Mouse (Mus musculus) stomach, postnatal 0 days (tissue): ENCODE measurements around the gene Hspa12a. TPM values are rescaled to one million over a fixed set of nuclear protein-coding genes. Genes with fewer than 3 reads are reported as not detected.

Experiments
- ATAC-seq: fragments of 200-750 bp; cut with Nextera tagmentation; 2 replicates; pipeline ENCODE4 v1.8.0; 2017; ENCODE audit not compliant: low FRiP score, low TSS enrichment
- DNase-seq: peaks from one replicate; pipeline ENCODE4 v3.0.0-alpha.2; 2016; ENCODE audit warnings: low spot score
- H3K27ac ChIP-seq: fragments of 300-500 bp; sonication (generic); replicated peaks from 2 replicates; pipeline ENCODE4 v1.5.1; 2014; ENCODE audit warnings: mild to moderate bottlenecking, control low read depth
- H3K27me3 ChIP-seq: fragments of 300-500 bp; sonication (generic); 2 replicates; pipeline ENCODE4 v1.6.1; 2014; ENCODE audit warnings: low read length; ENCODE audit not compliant: control insufficient read depth, insufficient read depth
- H3K36me3 ChIP-seq: fragments of 300-500 bp; sonication (generic); 2 replicates; pipeline ENCODE4 v1.6.1; 2014; ENCODE audit warnings: low read length, mixed read lengths; ENCODE audit not compliant: control insufficient read depth, insufficient read depth
- H3K4me1 ChIP-seq: fragments of 300-500 bp; sonication (generic); replicated peaks from 2 replicates; pipeline ENCODE4 v1.6.1; 2014; ENCODE audit warnings: antibody characterized with exemption; ENCODE audit not compliant: control insufficient read depth, insufficient read depth
- H3K4me2 ChIP-seq: fragments of 300-500 bp; sonication (generic); replicated peaks from 2 replicates; pipeline ENCODE4 v1.6.1; 2014; ENCODE audit warnings: low read depth, mild to moderate bottlenecking, control low read depth, moderate library complexity
- H3K4me3 ChIP-seq: fragments of 300-500 bp; sonication (generic); 2 replicates; pipeline ENCODE4 v1.5.1; 2014; ENCODE audit warnings: low read depth, low read length, control low read depth
- H3K9ac ChIP-seq: fragments of 300-500 bp; sonication (generic); 2 replicates; pipeline ENCODE4 v1.6.1; 2014; ENCODE audit warnings: mild to moderate bottlenecking, low read length, control low read depth, mixed read lengths
- H3K9me3 ChIP-seq: fragments of 300-500 bp; sonication (generic); 2 replicates; pipeline ENCODE4 v1.6.1; 2016; ENCODE audit warnings: low read length; ENCODE audit not compliant: control insufficient read depth
- CTCF ChIP-seq: IDR thresholded peaks from 2 replicates; pipeline ENCODE4 v1.5.1; 2016; ENCODE audit warnings: antibody characterized with exemption, low read depth, mild to moderate bottlenecking, moderate library complexity
- EP300 ChIP-seq: optimal IDR thresholded peaks from 2 replicates; pipeline ENCODE3; 2016; ENCODE audit warnings: antibody characterized with exemption
- WGBS: fragments of 180-500 bp; shearing (Covaris S2); extraction: QIAGEN DNeasy Blood & Tissue Kit; methylation state at CpG from one replicate; pipeline ENCODE4 v1.1.7; 2014; 5-methylcytosine and 5-hydroxymethylcytosine counted together
- polyA plus RNA-seq: library from polyadenylated mRNA; unstranded; fragments of >200 nt; fragmentation: Nextera tagmentation; extraction: Ambion mirVana; gene quantifications from 2 replicates; pipeline ENCODE4 v1.2.1, GENCODE M21; 2015

Gene Hspa12a
- polyA plus RNA-seq, 1 experiment from 2014 or later = 2.5 TPM

DNA sequence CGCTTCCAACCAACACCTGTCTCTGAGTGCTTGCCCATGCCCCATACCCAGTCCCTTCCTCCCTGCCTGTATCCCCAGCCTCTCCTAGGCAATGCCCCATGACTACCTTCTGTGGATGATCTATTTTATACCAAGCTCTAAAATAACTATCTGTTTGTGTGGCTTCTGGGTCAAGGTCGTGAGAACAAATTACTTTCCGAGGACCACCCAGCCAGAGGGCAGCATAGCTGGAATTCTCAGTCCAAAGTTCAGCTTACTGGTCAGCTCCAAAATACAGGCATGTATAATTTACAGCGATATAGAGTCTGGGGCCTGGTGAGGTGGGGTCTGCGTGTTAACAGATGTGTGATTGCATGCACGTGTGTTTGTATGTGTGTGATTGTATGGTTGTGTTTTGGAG, 71.6 kb downstream of the Hspa12a start:
- Histone ChIP-seq H3K36me3 (no peaks in the 10 kb centered on the region), H3K9ac (no peak overlapping the region), H3K4me1 (no peaks in the 10 kb centered on the region), H3K4me2 (no peak overlapping the region), H3K27ac (no peak overlapping the region), H3K4me3 (no peak overlapping the region), H3K9me3 (no peaks in the 10 kb centered on the region), H3K27me3 (no peaks in the 10 kb centered on the region)
- DNase-seq = no peak
- TF ChIP-seq CTCF (no peak), EP300 (no peak)
- ATAC-seq = no peak
- 58% methylated on average over 6 of the region's 6 CpGs for WGBS

- H3K4me1 ChIP-seq = no peaks in the 10 kb centered on the region
- ATAC-seq = 0 out of 2 replicates have a peak, but pooled peaks have one; percentile 29
- H3K36me3 ChIP-seq = no peaks in the 10 kb centered on the region
- H3K27ac ChIP-seq = no peak overlapping the region
- H3K4me3 ChIP-seq = no peak overlapping the region
- H3K27me3 ChIP-seq = no peaks in the 10 kb centered on the region
- WGBS = 46% methylated on average over 4 of the region's 4 CpGs
- no peaks in the 10 kb centered on the region for H3K9me3 ChIP-seq
- no peak for DNase-seq
- TF ChIP-seq EP300 (no peak), CTCF (no peak)
- H3K9ac ChIP-seq = no peak overlapping the region
- H3K4me2 ChIP-seq = no peak overlapping the region
These were observed 76.8 kb downstream of the Hspa12a start for GRCm38 (mm10) chr19:58866651-58867050.

DNA sequence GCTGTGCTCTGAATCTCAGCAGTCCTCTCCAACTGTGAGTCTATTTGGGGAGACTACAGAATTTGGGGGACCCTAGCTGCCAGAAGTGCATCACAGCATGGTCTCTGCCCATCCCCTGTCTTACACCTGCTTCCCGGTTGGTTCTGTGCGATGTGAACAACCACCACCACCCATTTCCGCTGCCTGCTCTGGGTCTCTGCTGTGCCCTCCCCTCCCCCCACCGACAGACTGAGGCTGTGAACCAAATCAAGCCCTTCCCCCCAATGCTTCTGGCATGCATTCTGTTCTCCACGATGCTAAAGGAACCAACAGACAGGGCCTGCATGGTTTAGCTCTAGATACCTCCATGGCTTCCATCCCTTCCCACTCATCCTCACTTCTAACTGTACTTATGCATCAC, 78.2 kb downstream of the Hspa12a start:
- Histone ChIP-seq H3K9ac (no peak overlapping the region), H3K27me3 (no peaks in the 10 kb centered on the region), H3K4me1 (no peaks in the 10 kb centered on the region), H3K27ac (no peak overlapping the region), H3K4me2 (no peak overlapping the region), H3K9me3 (no peaks in the 10 kb centered on the region), H3K36me3 (no peaks in the 10 kb centered on the region), H3K4me3 (no peak overlapping the region)
- TF ChIP-seq CTCF (no peak), EP300 (no peak)
- 53% methylated on average over 5 of the region's 5 CpGs for WGBS
- no peak for ATAC-seq
- DNase-seq = no peak

- TF ChIP-seq EP300 (no peak), CTCF (no peak)
- 92% methylated on average over 1 of the region's 1 CpGs for WGBS
- H3K4me3 ChIP-seq = no peak overlapping the region
- no peaks in the 10 kb centered on the region for H3K4me1 ChIP-seq
- ATAC-seq (no peak), DNase-seq (no peak)
- H3K36me3 ChIP-seq = no peaks in the 10 kb centered on the region
- H3K9me3 ChIP-seq = no peaks in the 10 kb centered on the region
- no peak overlapping the region for H3K9ac ChIP-seq
- H3K27ac ChIP-seq = no peak overlapping the region
- no peaks in the 10 kb centered on the region for H3K27me3 ChIP-seq
- no peak overlapping the region for H3K4me2 ChIP-seq
These were observed 79.4 kb downstream of the Hspa12a start for GRCm38 (mm10) chr19:58864006-58864573.

DNA sequence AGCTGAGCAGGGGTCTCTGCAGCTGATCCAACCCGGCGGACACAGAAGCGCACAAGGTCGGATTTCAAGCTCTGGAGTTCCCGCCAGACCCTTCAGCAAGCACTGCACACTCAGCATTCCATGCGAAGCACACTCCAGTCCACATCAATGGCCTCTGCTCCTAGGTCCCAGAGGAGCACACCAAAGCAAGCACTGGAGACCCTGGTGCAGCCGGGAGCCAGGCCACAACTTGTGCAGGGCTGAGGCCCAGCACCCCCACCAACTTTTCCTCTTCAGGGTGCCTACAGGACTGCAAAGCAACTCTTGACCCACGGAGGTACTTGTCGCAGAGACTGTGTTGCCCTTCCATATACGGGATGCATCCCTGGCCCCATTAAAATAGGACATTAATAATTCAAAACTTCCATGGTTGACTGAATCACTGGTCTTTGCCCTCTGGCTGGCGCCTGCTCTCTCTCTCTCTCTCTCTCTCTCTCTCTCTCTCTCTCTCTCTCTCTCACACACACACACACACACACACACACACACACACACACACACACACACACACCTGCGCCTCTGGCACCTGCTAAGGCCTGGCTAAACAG, 82.2 kb downstream of the Hspa12a start:
- WGBS = 30% methylated on average over 12 of the region's 12 CpGs
- no peak overlapping the region for H3K27ac ChIP-seq
- H3K9ac ChIP-seq = no peak overlapping the region
- ATAC-seq = no peak
- H3K27me3 ChIP-seq = no peaks in the 10 kb centered on the region
- TF ChIP-seq CTCF (no peak), EP300 (no peak)
- peak overlapping the region; percentile 77 for H3K4me2 ChIP-seq
- no peaks in the 10 kb centered on the region for H3K36me3 ChIP-seq
- H3K9me3 ChIP-seq = no peaks in the 10 kb centered on the region
- H3K4me1 ChIP-seq = no peaks in the 10 kb centered on the region
- DNase-seq = no peak
- peak overlapping the region; percentile 54 for H3K4me3 ChIP-seq
